Mouse (Mus musculus) spleen, adult 2 months (tissue): ENCODE data around the gene Pik3ca. TPM values are rescaled to one million over a fixed set of nuclear protein-coding genes. Genes with fewer than 3 reads are reported as not detected.

Experiments used
- DNase-seq, 2 experiments: peaks; one replicate each; pipeline versions ENCODE4 v3.0.0 to v3.0.0-alpha.2; 2012 to 2021; ENCODE audit warnings: low spot score in 2 of 2, low read depth in 1 of 2
- H3K27ac ChIP-seq: fragments of 200-500 bp; 2 replicates; pipeline ENCODE4 v1.5.1; 2012; ENCODE audit warnings: low read length, inconsistent platforms; ENCODE audit not compliant: insufficient read depth
- H3K27me3 ChIP-seq: fragments of 200-500 bp; 2 replicates; pipeline ENCODE4 v1.6.1; 2012; ENCODE audit warnings: mild to moderate bottlenecking, moderate library complexity, low read length, inconsistent platforms; ENCODE audit not compliant: control insufficient read depth, insufficient read depth
- H3K36me3 ChIP-seq: fragments of 200-500 bp; 2 replicates; pipeline ENCODE4 v1.6.1; 2012; ENCODE audit warnings: mild to moderate bottlenecking, low read length, inconsistent platforms; ENCODE audit not compliant: control insufficient read depth, insufficient read depth
- H3K4me1 ChIP-seq: fragments of 200-500 bp; 2 replicates; pipeline ENCODE4 v1.6.1; 2011; ENCODE audit warnings: inconsistent platforms; ENCODE audit not compliant: control insufficient read depth, insufficient read depth, insufficient read length
- H3K4me3 ChIP-seq: fragments of 200-500 bp; 2 replicates; pipeline ENCODE4 v1.5.1; 2011; ENCODE audit warnings: mild to moderate bottlenecking, inconsistent platforms; ENCODE audit not compliant: insufficient read depth, insufficient read length; ENCODE audit errors: extremely low read depth
- CTCF ChIP-seq: fragments of 200-500 bp; IDR thresholded peaks from 2 replicates; pipeline ENCODE4 v1.5.1; 2011; ENCODE audit warnings: mild to moderate bottlenecking, inconsistent platforms; ENCODE audit not compliant: insufficient read depth, insufficient read length, insufficient replicate concordance; ENCODE audit errors: extremely low read depth
- POLR2A ChIP-seq: fragments of 200-500 bp; IDR thresholded peaks from 2 replicates; pipeline ENCODE4 v1.6.1; 2011; ENCODE audit warnings: low read depth, low read length, inconsistent platforms
- WGBS: fragments of 180-500 bp; shearing (Covaris S2); methylation state at CpG from one replicate; pipeline ENCODE4 v1.1.7; 2018; 5-methylcytosine and 5-hydroxymethylcytosine counted together
- polyA plus RNA-seq: library from polyadenylated mRNA; depleted of rRNA; stranded (reverse); fragments of >200 nt; gene quantifications from 2 replicates; pipeline ENCODE4 v1.2.3, GENCODE M21; 2012; rRNA removed

Pik3ca gene
- polyA plus RNA-seq, result 3.6 and 3.7 TPM in 2 replicates

GRCm38 (mm10) chr3:32397461-32398174 is at the start of gene Pik3ca:
Gene Pik3ca (plus strand): TSS chr3:32397671.
- under 1% methylated on average over 50 of the region's 65 CpGs for WGBS
- TF ChIP-seq CTCF (no peak), POLR2A (no peak)
- DNase-seq, result peak in 1 of 2 experiments; percentile 54
- Histone ChIP-seq H3K4me3 (peak within 1 kb of the TSS; percentile 88), H3K27ac (peak within 1 kb of the TSS; percentile 96), H3K36me3 (no peaks in the 10 kb centered on the region), H3K27me3 (no peaks in the 10 kb centered on the region), H3K4me1 (peaks cover 16% of the 10 kb centered on the region)

- 81% methylated on average over 6 of the region's 6 CpGs for WGBS
- no peak overlapping the region for H3K4me3 ChIP-seq
- H3K4me1 ChIP-seq, result no peaks in the 10 kb centered on the region
- no peak overlapping the region for H3K27ac ChIP-seq
- H3K27me3 ChIP-seq, result no peaks in the 10 kb centered on the region
- TF ChIP-seq POLR2A (no peak), CTCF (no peak)
- no peak for DNase-seq
- H3K36me3 ChIP-seq, result no peaks in the 10 kb centered on the region
Observed at GRCm38 (mm10) chr3:32347881-32348280, 49.6 kb upstream of the Pik3ca start.

- no peaks in the 10 kb centered on the region for H3K36me3 ChIP-seq
- peaks cover 4% of the 10 kb centered on the region for H3K4me1 ChIP-seq
- WGBS, result 80% methylated on average over 6 of the region's 6 CpGs
- no peak for DNase-seq
- H3K27me3 ChIP-seq, result no peaks in the 10 kb centered on the region; the same call in 1 of the 2 replicates
- no peak overlapping the region for H3K4me3 ChIP-seq
- TF ChIP-seq POLR2A (no peak), CTCF (no peak)
- no peak overlapping the region for H3K27ac ChIP-seq
Observed at GRCm38 (mm10) chr3:32361221-32361620, 36.2 kb upstream of the Pik3ca start.

DNA sequence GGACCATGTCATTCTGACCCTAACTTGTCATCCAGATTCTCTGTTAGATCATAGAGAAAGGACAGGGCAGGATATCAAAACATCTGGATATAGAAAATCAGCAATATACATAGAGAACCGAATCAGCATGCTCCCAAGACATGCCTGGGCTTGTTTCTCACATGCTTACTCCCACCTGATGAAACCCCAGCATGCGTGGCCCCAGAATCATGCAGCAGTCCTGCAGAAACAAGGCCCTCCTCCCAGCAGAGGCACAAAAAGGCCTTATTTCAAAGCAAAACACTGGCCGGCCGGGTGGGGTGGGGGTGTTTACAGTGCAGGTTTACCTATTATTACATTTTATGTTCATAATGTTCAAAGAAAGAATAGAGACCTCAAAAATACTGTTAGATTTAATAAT is 33.3 kb upstream of the Pik3ca start:
- H3K27ac ChIP-seq, result no peak overlapping the region
- WGBS, result 85% methylated on average over 4 of the region's 4 CpGs
- TF ChIP-seq POLR2A (no peak), CTCF (no peak)

DNA sequence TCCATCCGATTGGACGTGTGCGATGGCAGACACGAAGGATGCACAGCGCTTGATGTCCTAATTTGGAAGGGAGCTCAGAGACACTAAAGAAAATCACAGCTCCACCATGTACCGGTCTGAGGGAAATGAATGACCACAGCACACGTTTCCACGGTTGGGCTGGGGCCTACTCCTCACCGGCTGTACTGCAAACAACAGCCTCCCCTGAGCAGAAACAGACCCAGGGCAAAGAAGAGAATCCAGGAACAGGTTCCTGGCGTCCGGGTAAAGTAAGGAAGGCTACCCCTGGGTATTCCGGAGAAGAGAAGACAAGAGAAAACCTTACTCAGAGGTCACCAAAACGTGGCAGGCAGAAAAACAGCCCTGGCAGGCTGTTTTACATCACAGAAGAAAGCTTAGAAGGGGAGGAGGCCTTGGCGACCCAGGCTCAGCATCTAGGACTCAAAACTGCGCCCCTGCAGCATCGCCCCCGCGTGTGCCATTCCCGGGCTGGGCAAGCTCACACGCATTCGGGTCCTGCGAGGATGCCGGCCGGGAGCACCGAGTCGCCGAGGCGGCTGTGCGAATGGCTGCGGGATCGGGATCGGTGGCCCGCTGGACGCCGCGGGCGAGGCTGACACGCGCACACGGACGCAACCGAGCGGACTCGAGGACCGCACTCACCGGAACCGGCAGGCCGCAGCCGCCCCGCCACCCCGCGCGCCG is 32.5 kb upstream of the Pik3ca start:
- H3K4me1 ChIP-seq, result peaks cover 6% of the 10 kb centered on the region
- no peak for DNase-seq
- no peaks in the 10 kb centered on the region for H3K36me3 ChIP-seq
- 9% methylated on average over 53 of the region's 54 CpGs for WGBS
- H3K27ac ChIP-seq, result no peak overlapping the region
- no peaks in the 10 kb centered on the region; the same call in 1 of the 2 replicates for H3K27me3 ChIP-seq
- peak overlapping the region; percentile 83 for H3K4me3 ChIP-seq
- no peak for TF ChIP-seq CTCF

More for the DNA sequence above, 33.3 kb upstream of the Pik3ca start:
- Histone ChIP-seq H3K36me3 (no peaks in the 10 kb centered on the region), H3K4me1 (peaks cover 6% of the 10 kb centered on the region), H3K4me3 (no peak overlapping the region), H3K27me3 (no peaks in the 10 kb centered on the region; the same call in 1 of the 2 replicates)
- no peak for DNase-seq

- 2% methylated on average over 35 of the region's 48 CpGs for WGBS
- no peak for TF ChIP-seq CTCF
- no peak for TF ChIP-seq POLR2A
- H3K4me3 ChIP-seq, result peak within 1 kb of the TSS; percentile 83
- no peaks in the 10 kb centered on the region; the same call in 1 of the 2 replicates for H3K27me3 ChIP-seq
- no peaks in the 10 kb centered on the region for H3K36me3 ChIP-seq
- peaks cover 6% of the 10 kb centered on the region for H3K4me1 ChIP-seq
- no peak within 1 kb of the TSS for H3K27ac ChIP-seq
- DNase-seq, result peak; percentile 29 to 79
Observed at GRCm38 (mm10) chr3:32365546-32366245, 31.8 kb upstream of the Pik3ca start, which contains the start of gene Zmat3. Gene Zmat3 (minus strand): TSS chr3:32366014.
